Mouse (Mus musculus) left cerebral cortex, postnatal 4 days (tissue): ENCODE measurements around the gene Tpp2. TPM values are rescaled to one million over a fixed set of nuclear protein-coding genes. Genes with fewer than 3 reads are reported as not detected.
"Not testable (repeated sequence)": the region's sequence is repeated elsewhere in the genome, so short reads cannot be mapped to it uniquely, and the experiment has no call there.

Experiments used
- DNase-seq: peaks from one replicate; pipeline ENCODE4 v3.0.0-alpha.2; 2022
- intact Hi-C: fragments of 180-260 bp; cut with DNase I; formaldehyde crosslinking; loops from one replicate; pipeline ENCODE4 v1.15.1; 2025
- total RNA-seq, 2 experiments: library from RNA; stranded (reverse); gene quantifications; 2 replicates each; pipeline ENCODE4 v1.2.3; 2021

Gene Tpp2
- 10 to 100 TPM; 62.0 to 64.2 TPM for total RNA-seq

DNA sequence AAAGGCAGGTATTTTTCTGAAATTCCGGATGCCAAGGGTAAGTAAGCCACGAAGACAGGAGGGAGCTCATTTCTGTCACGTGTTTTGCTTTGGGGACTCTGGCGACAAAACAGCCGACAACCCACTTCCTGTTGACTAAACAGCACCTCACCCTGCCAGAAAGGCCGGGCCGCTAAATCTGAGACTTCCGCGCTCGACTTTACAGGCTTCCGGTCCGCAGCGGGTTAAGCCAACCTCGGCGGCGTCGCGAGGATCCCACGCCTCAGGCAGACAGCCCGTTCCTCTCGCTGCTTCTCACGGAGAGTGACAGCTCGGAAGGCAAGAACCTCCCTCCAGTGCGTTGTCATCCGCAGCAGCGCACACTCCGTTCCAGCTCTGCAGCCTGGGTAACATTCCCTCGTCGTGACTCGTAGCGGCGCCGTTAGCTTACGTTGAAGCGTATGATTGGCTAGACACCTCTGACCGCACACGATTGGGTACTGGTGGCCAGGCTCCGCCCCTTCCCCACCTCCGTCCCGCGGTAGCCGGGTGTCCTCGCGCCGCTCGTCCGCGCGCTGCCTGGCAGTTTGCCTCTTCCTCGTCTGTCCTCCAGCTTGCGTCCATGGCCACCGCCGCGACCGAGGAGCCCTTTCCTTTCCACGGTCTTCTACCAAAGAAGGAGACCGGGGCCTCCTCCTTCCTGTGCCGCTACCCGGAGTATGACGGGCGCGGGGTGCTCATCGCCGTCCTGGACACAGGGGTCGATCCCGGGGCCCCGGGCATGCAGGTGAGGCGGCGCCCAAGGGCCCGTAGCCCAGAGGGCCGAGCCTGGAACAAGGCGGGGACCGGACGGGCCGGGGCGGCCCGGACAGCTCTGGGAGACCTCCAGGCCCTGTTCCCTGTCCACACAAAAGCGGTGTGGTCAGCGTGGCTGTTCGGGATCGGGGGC lies at the start of gene Tpp2:
Gene Tpp2, plus strand, starts transcription at position 160 of the 928 bp plus-strand sequence.
- intact Hi-C loops: loop anchor here (10.0 kb wide), 1 partner anchor 169 kb away; no protein-coding TSS in a partner anchor
- DNase-seq: peak; percentile 96

DNA sequence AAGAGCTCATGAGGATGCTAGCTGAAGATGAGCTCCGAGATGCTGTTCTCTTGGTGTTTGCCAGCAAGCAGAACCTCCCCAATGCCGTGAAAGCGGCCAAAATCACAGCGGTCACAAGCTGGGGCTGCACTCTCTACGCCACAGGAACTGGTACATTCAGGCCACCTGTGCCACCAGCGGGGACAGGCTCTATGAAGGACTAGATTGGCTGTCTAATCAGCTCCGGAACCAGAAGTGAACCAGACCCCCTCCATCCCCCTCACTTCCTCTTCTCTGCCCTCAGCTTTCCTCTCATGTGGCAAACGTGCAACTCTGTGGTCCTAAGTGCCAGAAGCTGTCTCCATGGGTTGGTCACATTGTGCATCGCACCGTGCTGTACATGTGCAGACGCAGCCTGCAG lies 45.1 kb upstream of the Tpp2 start:
- DNase-seq: peak; percentile 37
- intact Hi-C loops: not testable (repeated sequence)

DNA sequence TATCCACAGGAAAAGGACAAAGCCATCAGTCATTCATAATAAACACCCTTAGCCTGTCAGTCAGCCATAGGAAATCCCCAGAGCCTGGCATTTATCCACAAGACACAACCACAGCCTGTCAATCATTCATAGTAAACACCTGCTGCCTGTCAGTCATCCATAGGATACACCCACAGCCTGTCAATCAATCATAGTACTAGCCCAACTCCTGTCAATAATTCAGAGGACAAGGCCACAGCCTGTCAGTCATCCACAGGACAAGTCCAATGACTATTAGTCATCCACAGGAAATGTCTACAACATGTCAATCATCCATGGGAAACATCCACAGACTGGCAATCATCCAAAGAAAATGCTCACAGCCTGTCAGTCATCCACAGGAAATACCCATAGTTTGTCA lies 37.7 kb upstream of the Tpp2 start:
- no peak for DNase-seq
- intact Hi-C loops: no loop called here

DNA sequence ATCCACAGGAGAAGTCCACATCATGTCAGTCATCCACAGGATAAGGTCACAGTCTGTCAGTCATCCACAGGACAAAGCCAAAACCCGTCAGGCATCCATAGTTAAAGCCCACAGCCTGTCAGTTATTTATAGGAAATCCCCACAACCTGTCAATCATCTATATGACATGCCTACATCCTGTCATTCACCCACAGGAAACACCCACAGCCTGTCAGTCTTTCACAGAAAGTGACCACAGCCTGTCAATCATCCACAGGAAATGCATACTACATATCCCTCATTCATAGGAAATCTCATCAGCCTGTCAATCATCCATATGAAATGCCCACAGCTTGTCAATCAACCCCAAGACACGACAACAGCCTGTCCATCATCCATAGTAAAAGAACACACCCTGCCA lies 36.3 kb upstream of the Tpp2 start:
- intact Hi-C loops: no loop called here
- no peak for DNase-seq

DNA sequence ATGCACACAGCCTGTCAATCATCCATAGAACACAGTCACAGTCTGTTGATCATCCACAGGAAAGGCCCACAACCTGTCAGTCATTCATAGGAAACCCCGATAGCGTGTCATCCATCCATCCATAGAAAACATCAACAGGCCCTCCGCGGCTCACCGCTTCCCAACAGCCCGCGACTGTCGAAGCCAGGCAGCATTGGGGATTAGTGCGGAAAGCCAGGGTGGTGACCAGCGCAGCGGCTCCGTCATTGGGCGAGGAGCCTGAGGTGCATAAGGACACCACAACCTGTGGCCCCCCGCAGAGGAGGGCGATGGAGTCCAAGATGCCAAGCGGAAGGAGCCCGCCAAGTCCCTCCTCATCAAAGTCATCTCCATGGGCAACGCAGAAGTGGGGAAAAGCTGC lies 35.5 kb upstream of the Tpp2 start:
- intact Hi-C loops: no loop called here
- DNase-seq: no peak

DNA sequence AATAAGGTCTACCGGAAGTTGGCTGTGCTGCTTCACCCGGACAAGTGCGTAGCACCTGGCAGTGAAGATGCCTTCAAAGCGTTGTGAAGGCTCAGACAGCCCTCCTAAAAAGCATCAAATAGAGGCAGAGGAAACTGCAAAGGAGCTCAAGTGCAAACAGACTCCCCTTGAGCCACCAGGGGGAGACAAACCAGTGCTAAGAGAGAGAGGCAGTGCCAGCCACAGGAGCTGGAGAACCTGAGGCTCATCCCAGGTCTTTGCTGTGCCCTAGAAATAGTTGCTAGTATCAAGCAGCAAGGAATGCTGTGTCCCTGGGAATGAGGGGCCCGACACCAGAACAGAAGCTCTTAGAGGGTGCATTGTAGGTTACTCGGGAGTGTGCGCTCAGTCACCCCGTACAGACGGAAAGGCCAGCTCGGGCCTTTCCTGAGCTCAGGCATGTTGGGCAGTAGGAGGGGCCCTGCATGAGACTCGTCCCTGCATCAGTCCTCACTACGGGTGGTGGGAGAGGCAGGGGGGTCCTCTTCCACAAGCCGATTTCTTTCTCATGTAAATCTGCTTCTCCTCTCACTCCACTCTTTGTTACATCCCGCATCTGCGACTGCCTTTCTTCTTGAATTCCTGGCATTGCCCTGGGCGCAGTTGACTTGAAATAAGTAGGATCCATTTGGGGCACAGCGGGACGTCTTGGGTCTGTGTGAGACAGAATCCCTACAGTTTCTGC lies 34.3 kb upstream of the Tpp2 start:
- intact Hi-C loops: no loop called here

DNA sequence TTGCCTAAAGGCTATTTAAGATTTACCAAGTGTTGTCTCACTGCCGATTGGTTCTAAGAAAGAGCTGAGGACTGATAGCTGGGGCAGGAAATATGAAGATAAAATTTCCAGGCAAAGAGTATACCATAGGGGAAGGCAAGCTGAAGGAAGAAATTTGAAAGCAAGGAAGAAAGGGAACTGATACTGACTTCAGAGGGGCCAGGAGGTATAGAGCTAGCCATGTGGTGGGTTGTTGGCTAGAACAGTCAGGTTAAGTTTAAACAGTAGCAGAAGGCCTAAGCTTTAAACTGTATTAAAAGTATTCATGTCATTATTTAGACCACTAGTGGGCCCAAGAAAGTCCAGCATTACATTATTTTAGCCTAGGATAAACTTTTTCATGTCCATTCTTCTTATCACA lies 31.0 kb upstream of the Tpp2 start:
- intact Hi-C loops: no loop called here
- DNase-seq: no peak

More for the DNA sequence above, 34.3 kb upstream of the Tpp2 start:
- DNase-seq: peak; percentile 78

DNA sequence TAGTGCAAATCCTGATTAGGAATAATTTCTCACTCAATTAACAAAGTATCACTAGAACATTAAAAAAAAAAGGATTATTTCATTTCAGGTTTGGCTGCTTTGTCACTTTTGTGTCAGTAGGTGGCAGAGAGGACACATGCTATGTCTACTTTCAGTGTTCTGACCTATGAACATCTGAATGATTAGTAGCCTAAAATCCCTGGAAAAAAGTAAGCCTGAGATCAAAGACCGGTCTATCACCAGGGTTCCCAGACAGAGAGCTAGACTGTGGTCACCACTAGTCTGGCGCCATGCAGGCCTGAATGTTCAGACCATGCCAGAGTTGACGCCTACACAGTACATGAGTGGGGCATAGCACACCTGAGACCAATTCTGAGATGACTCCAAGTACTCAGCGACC lies 30.6 kb upstream of the Tpp2 start:
- DNase-seq: no peak
- intact Hi-C loops: no loop called here

DNA sequence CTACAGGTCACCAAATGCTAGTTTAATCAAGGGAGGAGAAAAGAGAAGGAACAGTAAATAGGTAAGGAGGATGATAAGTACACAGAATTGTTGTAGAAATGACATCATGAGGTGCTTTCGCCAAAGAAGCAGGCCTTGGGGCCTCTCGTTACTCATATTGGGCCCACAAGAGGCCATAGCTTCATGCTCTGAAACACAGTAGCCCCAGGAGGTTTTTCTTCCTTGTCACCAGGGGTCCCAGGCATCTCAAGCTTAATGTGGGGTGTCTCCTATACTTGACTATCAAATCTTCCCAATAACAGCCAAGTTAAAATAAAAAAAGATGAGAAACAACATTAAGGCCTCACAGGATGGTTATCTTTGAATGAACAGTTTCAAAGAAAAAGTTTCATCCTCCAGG lies 18.0 kb upstream of the Tpp2 start:
- intact Hi-C loops: no loop called here
- DNase-seq: no peak

DNA sequence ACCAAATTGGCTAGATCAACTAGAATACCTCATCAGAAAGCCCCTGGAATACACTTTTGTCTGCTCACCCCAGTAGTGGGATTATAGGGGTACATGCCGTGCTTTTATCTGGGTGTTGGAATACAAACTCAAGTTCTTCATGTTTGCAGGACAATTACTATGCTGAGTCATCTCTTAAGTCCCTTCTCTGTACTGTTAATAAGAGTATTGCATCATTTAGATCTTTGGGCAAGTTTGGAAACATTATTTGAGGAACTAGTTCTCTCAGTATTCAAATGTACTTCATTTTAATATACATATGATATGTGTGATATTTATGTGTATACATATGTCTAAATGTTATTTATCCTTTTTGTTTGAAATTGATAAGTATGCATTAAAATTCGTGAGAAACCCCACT lies 16.6 kb upstream of the Tpp2 start:
- DNase-seq: no peak
- intact Hi-C loops: no loop called here

DNA sequence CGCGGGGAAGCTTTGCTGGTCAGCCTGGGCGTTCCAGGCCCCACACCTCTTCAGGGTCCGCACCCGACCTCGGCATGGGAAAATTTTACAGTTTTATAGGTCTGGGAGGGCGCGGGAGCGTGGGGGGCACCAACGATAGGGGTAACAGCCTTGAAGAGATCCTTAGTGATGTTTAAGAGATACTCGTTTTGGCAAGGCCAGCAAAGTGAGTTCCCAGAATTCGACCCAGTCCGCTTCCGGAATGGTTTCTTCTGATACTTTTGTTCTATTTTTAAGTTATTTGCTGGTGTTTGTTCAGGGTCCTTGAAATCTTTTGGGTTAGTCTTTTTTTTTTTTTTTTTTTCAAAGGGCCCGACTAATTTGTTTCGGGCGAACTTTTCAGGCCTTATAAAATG lies 966 bp downstream of the Tpp2 start:
- intact Hi-C loops: loop anchor here (10.0 kb wide), 1 partner anchor 170 kb away; no protein-coding TSS in a partner anchor
- no peak for DNase-seq

DNA sequence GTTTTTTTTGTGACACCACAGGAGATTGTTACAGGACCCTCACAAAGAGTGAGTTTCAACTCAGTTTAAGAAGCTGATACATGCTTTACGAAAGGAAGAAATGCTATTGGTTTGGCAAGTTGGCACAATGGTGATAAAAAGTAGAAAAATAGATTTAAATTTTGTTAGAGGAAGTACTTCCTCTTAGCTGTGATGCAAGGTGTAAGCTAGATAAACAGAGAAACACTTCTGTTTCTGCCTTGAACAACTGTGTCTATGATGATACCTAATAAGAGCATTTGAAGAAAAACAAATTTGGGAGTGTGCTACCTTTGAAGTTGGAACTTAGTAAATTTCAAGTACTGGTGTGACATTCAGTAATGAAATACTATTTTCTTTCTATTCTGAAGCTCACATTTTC lies 5.9 kb downstream of the Tpp2 start:
- DNase-seq: no peak
- intact Hi-C loops: loop anchor here (10.0 kb wide), 1 partner anchor 175 kb away; no protein-coding TSS in a partner anchor

DNA sequence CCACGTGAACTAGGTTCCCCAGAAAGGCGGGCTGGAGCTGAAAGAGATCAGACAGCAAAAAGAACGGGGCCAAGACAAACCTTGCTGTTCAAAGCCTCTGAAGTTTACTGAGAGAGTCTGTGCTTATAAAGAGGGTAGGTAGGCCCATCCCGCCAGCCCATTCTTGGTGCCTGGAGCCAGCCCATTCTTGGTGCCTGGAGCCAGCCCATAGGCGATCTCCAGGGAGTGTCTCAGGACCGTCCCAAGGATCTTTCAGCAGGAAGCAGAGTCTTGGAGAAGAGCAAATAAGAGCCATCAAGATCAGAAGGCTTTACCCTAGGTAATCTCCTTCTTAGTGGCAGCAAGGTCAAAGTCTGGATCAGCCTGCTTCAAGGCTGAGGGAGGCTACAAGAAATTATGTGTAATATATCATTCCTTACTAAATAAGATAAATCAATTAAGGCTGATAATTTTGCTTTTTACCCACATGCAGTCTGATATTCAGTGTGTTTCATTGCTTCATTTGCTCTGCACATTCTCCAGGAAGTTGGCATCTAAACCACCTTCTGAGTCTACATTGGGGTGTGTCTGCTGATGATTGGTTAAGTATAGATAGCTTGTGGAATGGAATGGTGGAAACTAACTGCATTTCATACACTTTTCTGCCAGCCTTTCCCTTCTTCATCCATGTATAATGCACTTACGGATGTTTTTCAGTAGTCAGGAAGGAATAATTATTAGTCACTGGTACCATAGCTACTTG lies 8.2 kb downstream of the Tpp2 start:
- DNase-seq: no peak
- intact Hi-C loops: no loop called here

DNA sequence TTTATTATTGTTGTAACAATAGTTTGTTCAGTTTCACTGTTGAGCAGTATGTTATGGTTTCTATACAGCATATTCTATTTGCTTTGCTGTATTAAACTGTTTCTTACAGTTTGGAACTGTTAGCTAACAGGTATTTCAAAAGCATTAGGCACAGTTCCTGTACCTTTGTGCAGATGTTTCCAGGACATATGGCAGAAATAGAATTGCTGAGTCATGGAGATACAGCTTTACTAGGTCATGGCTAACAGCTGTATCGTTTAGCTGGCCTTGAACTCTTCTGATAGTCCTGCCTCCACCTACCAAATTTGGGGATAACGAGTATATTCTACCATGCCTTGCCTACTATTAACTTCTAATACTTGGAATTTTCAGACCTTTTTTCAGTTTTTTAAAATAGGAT lies 9.4 kb downstream of the Tpp2 start:
- intact Hi-C loops: no loop called here
- DNase-seq: no peak

DNA sequence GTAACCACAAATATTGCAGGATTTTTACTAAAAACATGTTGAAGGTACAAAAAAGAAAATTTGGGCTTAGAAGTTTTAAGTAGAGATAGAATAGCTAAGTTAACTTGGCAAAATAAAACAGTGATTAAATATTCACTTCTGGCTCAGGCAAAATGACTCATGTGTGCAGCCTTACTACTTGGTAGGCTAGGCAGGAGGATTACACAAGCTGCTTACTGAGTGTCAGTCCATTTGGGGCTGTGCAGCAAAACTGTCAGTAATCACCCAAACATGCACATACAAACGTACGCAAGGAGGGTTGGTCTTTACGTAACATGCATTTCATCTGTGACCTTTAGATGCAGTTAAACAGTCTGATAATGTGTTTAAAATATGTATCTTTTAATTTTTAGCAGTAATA lies 20.2 kb downstream of the Tpp2 start:
- DNase-seq: no peak
- intact Hi-C loops: loop anchor here (10.0 kb wide), 1 partner anchor 51 kb away; no protein-coding TSS in a partner anchor

DNA sequence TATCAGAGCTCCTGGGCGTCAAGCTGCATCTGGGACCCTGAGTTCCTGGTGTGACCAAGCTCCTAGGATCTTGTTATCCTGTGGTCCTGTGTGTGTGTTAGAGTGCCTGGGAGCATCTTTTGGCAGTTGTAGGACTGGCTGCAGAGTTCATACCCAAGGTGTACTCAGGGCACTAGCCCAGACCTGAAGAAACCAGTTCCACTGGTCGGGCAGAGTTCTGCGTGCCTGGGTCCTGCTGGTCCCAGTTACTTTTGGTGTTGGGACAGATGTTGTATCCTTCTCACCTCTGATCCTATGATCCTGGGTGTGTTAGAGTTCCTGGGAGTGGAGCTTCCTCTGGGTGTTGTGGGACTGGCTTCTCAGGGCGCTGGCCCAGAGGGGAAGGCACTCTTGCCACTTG lies 30.9 kb downstream of the Tpp2 start:
- intact Hi-C loops: loop anchor here (10.0 kb wide), 1 partner anchor 140 kb away; the partner anchor contains the start of gene Tex30
- DNase-seq: no peak

DNA sequence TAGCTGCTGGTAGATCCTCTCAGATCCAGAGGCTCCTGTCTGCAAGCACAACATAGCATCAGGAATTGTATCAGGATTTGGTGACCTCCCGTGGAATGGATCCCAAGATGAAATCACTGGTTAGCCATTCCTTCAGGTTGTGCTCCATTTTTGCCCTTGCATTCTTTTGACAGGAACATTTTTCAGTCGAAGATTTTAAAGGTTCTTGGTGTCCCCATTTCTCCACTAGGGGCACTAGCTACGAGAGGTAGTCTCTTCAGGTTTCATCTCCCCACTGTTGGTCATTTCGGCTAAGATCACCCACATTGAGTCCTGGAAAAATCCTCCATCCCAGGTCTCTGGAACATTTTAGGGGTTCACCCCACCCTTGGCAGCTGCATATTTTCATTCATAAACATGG lies 33.3 kb downstream of the Tpp2 start:
- intact Hi-C loops: loop anchor here (10.0 kb wide), 1 partner anchor 138 kb away; the partner anchor contains the start of gene Tex30
- no peak for DNase-seq

DNA sequence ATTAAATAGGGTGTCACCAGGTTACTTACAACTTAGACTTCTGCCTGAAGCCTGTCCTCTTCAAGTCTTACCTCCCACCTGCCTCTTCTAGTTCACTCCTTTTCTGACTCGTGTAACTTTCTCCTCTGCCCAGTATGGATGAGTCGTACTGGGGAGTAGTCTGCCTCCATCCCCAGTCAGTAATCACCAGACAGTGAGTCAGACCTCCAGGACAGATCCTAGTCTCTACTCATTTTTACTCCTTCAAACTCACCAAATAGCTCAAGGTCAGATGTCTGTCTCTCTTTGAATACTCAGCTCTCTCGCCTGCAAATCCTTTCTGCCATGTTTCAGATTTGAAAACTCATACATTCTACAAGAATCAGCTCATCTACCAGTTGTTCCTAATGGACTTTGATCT lies 35.9 kb downstream of the Tpp2 start:
- intact Hi-C loops: loop anchor here (10.0 kb wide), 1 partner anchor 135 kb away; the partner anchor contains the start of gene Tex30
- no peak for DNase-seq

DNA sequence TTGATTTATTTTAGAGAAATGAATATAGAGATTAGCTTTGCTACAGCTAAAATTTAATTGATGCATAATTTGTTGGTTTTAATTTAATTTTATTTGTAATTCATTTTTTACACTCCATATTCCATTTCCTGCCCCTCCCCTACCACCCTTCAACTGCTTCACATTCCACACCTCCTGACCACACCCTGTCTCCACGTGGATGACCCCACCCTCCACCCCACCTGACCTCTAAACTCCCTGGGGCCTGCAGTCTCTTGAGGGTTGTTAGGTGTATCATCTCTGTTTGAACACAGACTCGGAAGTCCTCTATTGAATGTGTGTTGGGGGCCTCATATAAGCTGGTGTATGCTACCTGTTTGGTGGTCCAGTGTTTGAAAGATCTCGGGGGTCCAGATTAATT lies 37.6 kb downstream of the Tpp2 start:
- DNase-seq: no peak
- intact Hi-C loops: no loop called here

DNA sequence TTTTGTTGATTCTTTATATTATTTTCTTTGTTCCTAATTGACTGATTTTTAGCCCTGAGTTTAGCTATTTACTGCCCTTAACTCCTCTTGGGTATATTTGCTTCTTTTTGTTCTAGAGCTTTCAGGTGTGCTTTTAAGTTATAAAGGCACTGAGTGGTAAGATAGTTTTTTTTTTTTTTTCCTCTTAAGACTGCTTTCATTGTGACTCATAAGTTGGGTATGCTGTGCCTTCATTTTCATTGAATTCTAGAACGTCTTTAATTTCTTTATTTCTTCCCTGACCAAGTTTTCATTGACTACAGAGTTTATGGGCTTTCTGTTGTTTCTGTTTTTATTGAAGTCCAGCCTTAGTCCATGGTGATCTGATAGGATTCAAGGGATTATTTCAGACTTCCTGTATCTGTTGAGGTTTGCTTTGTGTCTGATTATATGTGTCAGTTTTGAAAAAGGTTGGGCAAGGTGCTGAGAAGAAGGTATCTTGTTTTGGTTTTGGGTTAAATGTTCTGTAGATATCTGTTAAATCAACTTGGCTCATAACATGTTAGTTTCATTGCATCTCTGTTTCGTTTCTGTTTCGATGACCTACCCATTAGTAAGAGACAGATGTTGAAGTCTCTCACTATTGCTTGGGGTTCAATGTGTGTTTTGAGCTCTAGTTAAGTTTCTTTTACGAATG lies 63.6 kb downstream of the Tpp2 start:
- DNase-seq: no peak
- intact Hi-C loops: no loop called here
